Mouse (Mus musculus) ES-Bruce4 (cell line): ENCODE results near the gene Slc25a33.

Experiments
- CTCF ChIP-seq: IDR thresholded peaks from one replicate; pipeline ENCODE4 v1.8.1; 2011; ENCODE audit warnings: low read depth, low read length
- POLR2A ChIP-seq: IDR thresholded peaks from one replicate; pipeline ENCODE4 v1.8.1; 2011; ENCODE audit warnings: low read length; ENCODE audit not compliant: insufficient read depth

DNA sequence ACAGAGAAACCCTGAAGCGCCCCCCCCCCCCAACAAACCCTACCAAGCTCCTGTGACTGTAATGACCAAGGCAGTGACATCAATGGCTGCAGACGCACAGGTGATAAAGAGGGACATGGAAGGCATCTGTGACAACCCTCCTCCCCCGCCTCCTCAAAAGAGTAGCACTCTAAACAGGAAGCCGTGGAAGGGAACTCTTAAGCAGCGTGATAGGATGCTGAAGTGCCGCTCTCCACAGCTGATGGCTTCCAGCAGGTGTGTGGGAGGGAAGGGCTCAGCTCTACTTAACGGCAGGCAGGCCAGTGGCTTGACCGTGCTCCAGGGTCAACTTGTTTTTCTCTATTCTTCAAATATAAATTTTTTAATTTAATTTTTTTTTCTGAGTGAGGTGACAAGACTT, 52.9 kb downstream of the Slc25a33 start:
- TF ChIP-seq CTCF (no peak), POLR2A (no peak)
